In genomic region chr15:101297988-101298387, GRCm38 (mm10) we compare ENCODE assay signal across 8 mouse cellular contexts. TPM values are rescaled to one million over a fixed set of nuclear protein-coding genes. Genes with fewer than 3 reads are reported as not detected.
DNase-seq lines count a peak whose midpoint lies in the region; ATAC-seq and TF ChIP-seq lines count a peak whose summit lies in the region.

No protein-coding gene starts in this region.

- H3K9me3 ChIP-seq in kidney, embryonic 15.5 days (replicated peaks), result no peaks in the 10 kb centered on the region
- no peaks in the 10 kb centered on the region for H3K9me3 ChIP-seq in limb, embryonic 12.5 days

- H3K4me3 ChIP-seq in gastrocnemius, adult 2 months, result no peak overlapping the region
- no peak overlapping the region for H3K4me3 ChIP-seq in kidney, embryonic 15.5 days (replicated peaks)
- H3K4me3 ChIP-seq in bone marrow, adult 2 months (replicated peaks; ENCODE audit: control insufficient read depth, low read depth, low read length), result no peak overlapping the region
- H3K4me3 ChIP-seq in limb, embryonic 12.5 days (replicated peaks), result no peak overlapping the region

- peak overlapping the region; percentile 65 for H3K27ac ChIP-seq in gastrocnemius, adult 2 months
- 0 out of 2 replicates have a peak overlapping the region, but pooled peaks have one; percentile 41 for H3K27ac ChIP-seq in kidney, embryonic 15.5 days
- peak overlapping the region; percentile 40 for H3K27ac ChIP-seq in bone marrow, adult 2 months (ENCODE audit: control insufficient read depth, insufficient read depth, low read depth, low read length, poor library complexity)
- no peak overlapping the region for H3K27ac ChIP-seq in limb, embryonic 12.5 days

- H3K9ac ChIP-seq in kidney, embryonic 15.5 days, result no peak overlapping the region
- peak overlapping the region; percentile 57 for H3K9ac ChIP-seq in limb, embryonic 12.5 days (replicated peaks)

- 0 out of 2 replicates have a peak overlapping the region, but pooled peaks have one; percentile 46 for H3K4me2 ChIP-seq in kidney, embryonic 15.5 days
- H3K4me2 ChIP-seq in limb, embryonic 12.5 days, result peak overlapping the region; percentile 46

- no peak for DNase-seq in gastrocnemius, adult 2 months
- DNase-seq in gastrocnemius, adult 8-10 months (ENCODE audit: low spot score in 2 of 2), result no peak
- no peak for DNase-seq in kidney, adult 9 months
- DNase-seq in layer of hippocampus, postnatal 10 days (ENCODE audit: low spot score in 2 of 2), result no peak
- DNase-seq in layer of hippocampus, postnatal 25 days (ENCODE audit: extremely low spot score in 1 of 2, low spot score in 1 of 2), result no peak

- TF ChIP-seq CTCF in gastrocnemius, adult 2 months (IDR thresholded peaks at IDR 0.05), result no peak
- no peak for TF ChIP-seq CTCF in bone marrow, adult 2 months (IDR thresholded peaks at IDR 0.05; ENCODE audit: control insufficient read depth, insufficient read depth, low read length)

- H3K36me3 ChIP-seq in kidney, embryonic 15.5 days, result peaks cover 8% of the 10 kb centered on the region; the same call in 1 of the 2 replicates
- H3K36me3 ChIP-seq in limb, embryonic 12.5 days, result no peaks in the 10 kb centered on the region

- WGBS in kidney, embryonic 15.5 days, result 29% methylated on average over 7 of the region's 7 CpGs
- 7% methylated on average over 7 of the region's 7 CpGs for WGBS in bone marrow, adult 2 months
- 37% methylated on average over 7 of the region's 7 CpGs for WGBS in limb, embryonic 12.5 days

- intact Hi-C loops in gastrocnemius, adult 2 months (cut with DNase I), result no loop called here

- no peak for TF ChIP-seq POLR2A in bone marrow, adult 2 months (IDR thresholded peaks at IDR 0.05; ENCODE audit: borderline replicate concordance, control insufficient read depth, low read depth, low read length)

- peaks cover 47% of the 10 kb centered on the region for H3K4me1 ChIP-seq in kidney, embryonic 15.5 days
- peaks cover 4% of the 10 kb centered on the region; the same call in 1 of the 2 replicates for H3K4me1 ChIP-seq in bone marrow, adult 2 months (ENCODE audit: control insufficient read depth, insufficient read depth, low read length)
- H3K4me1 ChIP-seq in limb, embryonic 12.5 days (replicated peaks), result peaks cover 38% of the 10 kb centered on the region

- H3K27me3 ChIP-seq in kidney, embryonic 15.5 days, result no peaks in the 10 kb centered on the region
- H3K27me3 ChIP-seq in limb, embryonic 12.5 days, result no peaks in the 10 kb centered on the region

- no peak for ATAC-seq in kidney, embryonic 15.5 days (replicated peaks; ENCODE audit: low FRiP score)
- no peak for ATAC-seq in limb, embryonic 12.5 days (ENCODE audit: insufficient number of reproducible peaks, insufficient read depth, low FRiP score, low TSS enrichment, low read depth)

RNA-seq across cellular contexts. Expression of gene 6030408B16Rik, which starts 5.0 kb away (rescaled TPM):
- total RNA-seq in gastrocnemius, adult 2 months (2021), result under 1 TPM; 0.20 to 0.36 TPM
- total RNA-seq in gastrocnemius, adult 8-10 months (2022), result not detected
- polyA plus RNA-seq in kidney, embryonic 15.5 days (2015; fragmentation: Nextera tagmentation; extraction: Ambion mirVana), result 18.1 and 19.9 TPM in 2 replicates
- polyA plus RNA-seq in bone marrow, adult 2 months (2011; ENCODE audit: insufficient read depth, insufficient read length, low replicate concordance, missing spikeins), result 0.50 and 1.4 TPM in 2 replicates
- polyA plus RNA-seq in limb, embryonic 12.5 days (2016; fragmentation: Nextera tagmentation; extraction: Ambion mirVana), result 4.5 and 4.7 TPM in 2 replicates
- total RNA-seq in layer of hippocampus, postnatal 10 days (2021), result not detected
- under 1 TPM; 0.22 to 0.42 TPM for total RNA-seq in layer of hippocampus, postnatal 25 days (2021)

RNA-seq across cellular contexts. Expression of gene Atg101, which starts 13.9 kb away (rescaled TPM):
- total RNA-seq in gastrocnemius, adult 2 months (2021), result 10 to 100 TPM; 23.7 to 32.4 TPM
- 10 to 100 TPM; 28.6 to 35.4 (median 31.8) TPM for total RNA-seq in gastrocnemius, adult 8-10 months (2022)
- polyA plus RNA-seq in kidney, embryonic 15.5 days (2015; fragmentation: Nextera tagmentation; extraction: Ambion mirVana), result 75.0 and 80.1 TPM in 2 replicates
- 27.4 and 42.0 TPM in 2 replicates for polyA plus RNA-seq in bone marrow, adult 2 months (2011; ENCODE audit: insufficient read depth, insufficient read length, low replicate concordance, missing spikeins)
- polyA plus RNA-seq in limb, embryonic 12.5 days (2016; fragmentation: Nextera tagmentation; extraction: Ambion mirVana), result 66.9 and 67.4 TPM in 2 replicates
- 10 to 100 TPM; 41.1 to 43.3 TPM for total RNA-seq in layer of hippocampus, postnatal 10 days (2021)
- total RNA-seq in layer of hippocampus, postnatal 25 days (2021), result 10 to 100 TPM; 45.2 to 53.9 TPM

RNA-seq across cellular contexts. Expression of gene Nr4a1, which starts 43.9 kb away (rescaled TPM):
- total RNA-seq in gastrocnemius, adult 2 months (2021), result 100 to 1,000 TPM; 143 to 146 TPM
- 100 to 1,000 TPM; 114 to 232 (median 117) TPM for total RNA-seq in gastrocnemius, adult 8-10 months (2022)
- 9.8 and 10.0 TPM in 2 replicates for polyA plus RNA-seq in kidney, embryonic 15.5 days (2015; fragmentation: Nextera tagmentation; extraction: Ambion mirVana)
- polyA plus RNA-seq in bone marrow, adult 2 months (2011; ENCODE audit: insufficient read depth, insufficient read length, low replicate concordance, missing spikeins), result 9.1 and 10.0 TPM in 2 replicates
- polyA plus RNA-seq in limb, embryonic 12.5 days (2016; fragmentation: Nextera tagmentation; extraction: Ambion mirVana), result 5.5 and 7.0 TPM in 2 replicates
- total RNA-seq in layer of hippocampus, postnatal 10 days (2021), result 10 to 100 TPM; 28.4 to 33.9 TPM
- total RNA-seq in layer of hippocampus, postnatal 25 days (2021), result 10 to 100 TPM; 50.5 to 62.3 TPM
